Mouse (Mus musculus) midbrain, embryonic 16.5 days (tissue): ENCODE results near the gene Ripor2. TPM values are rescaled to one million over a fixed set of nuclear protein-coding genes. Genes with fewer than 3 reads are reported as not detected.
A peak's percentile ranks its signal among the peaks of the same experiment; 100 is the strongest.

ENCODE experiments used
- ATAC-seq: fragments of 200-750 bp; cut with Nextera tagmentation; 2 replicates; pipeline ENCODE4 v1.8.0; 2017; ENCODE audit warnings: moderate TSS enrichment
- H3K27ac ChIP-seq: fragments of 300-500 bp; sonication (generic); 2 replicates; pipeline ENCODE4 v1.5.1; 2014; ENCODE audit warnings: mild to moderate bottlenecking, low read length, mixed read lengths
- H3K27me3 ChIP-seq: fragments of 300-500 bp; sonication (generic); 2 replicates; pipeline ENCODE4 v1.6.1; 2014; ENCODE audit warnings: low read depth, low read length, mixed read lengths; ENCODE audit not compliant: control insufficient read depth, insufficient read depth
- H3K36me3 ChIP-seq: fragments of 300-500 bp; sonication (generic); 2 replicates; pipeline ENCODE4 v1.6.1; 2014; ENCODE audit warnings: mild to moderate bottlenecking, low read length, moderate library complexity, mixed read lengths; ENCODE audit not compliant: control insufficient read depth, insufficient read depth
- H3K4me1 ChIP-seq: fragments of 300-500 bp; sonication (generic); 2 replicates; pipeline ENCODE4 v1.6.1; 2014; ENCODE audit warnings: mild to moderate bottlenecking, low read length, mixed read lengths; ENCODE audit not compliant: control insufficient read depth, insufficient read depth
- H3K4me2 ChIP-seq: fragments of 300-500 bp; sonication (generic); 2 replicates; pipeline ENCODE4 v1.6.1; 2014; ENCODE audit warnings: mild to moderate bottlenecking, low read length, mixed read lengths
- H3K4me3 ChIP-seq: fragments of 300-500 bp; sonication (generic); 2 replicates; pipeline ENCODE4 v1.5.1; 2014; ENCODE audit warnings: low read depth, mild to moderate bottlenecking, low read length, moderate library complexity, mixed read lengths
- H3K9ac ChIP-seq: fragments of 300-500 bp; sonication (generic); 2 replicates; pipeline ENCODE4 v1.6.1; 2014; ENCODE audit warnings: low read depth, low read length, mixed read lengths
- H3K9me3 ChIP-seq: fragments of 300-500 bp; sonication (generic); replicated peaks from 2 replicates; pipeline ENCODE4 v1.6.1; 2014; ENCODE audit warnings: mild to moderate bottlenecking, low read length, mixed read lengths; ENCODE audit not compliant: control insufficient read depth, poor library complexity, severe bottlenecking
- WGBS: fragments of 180-500 bp; shearing (Covaris S2); extraction: QIAGEN DNeasy Blood & Tissue Kit; methylation state at CpG from one replicate; pipeline ENCODE4 v1.1.7; 2014; 5-methylcytosine and 5-hydroxymethylcytosine counted together
- polyA plus RNA-seq: library from polyadenylated mRNA; unstranded; fragments of >200 nt; fragmentation: Nextera tagmentation; extraction: Ambion mirVana; gene quantifications from 2 replicates; pipeline ENCODE4 v1.2.1, GENCODE M21; 2015

The Ripor2 gene
- polyA plus RNA-seq, 1 experiment from 2014 or later: 33.8 TPM

- H3K36me3 ChIP-seq: no peaks in the 10 kb centered on the region
- H3K27ac ChIP-seq: no peak overlapping the region
- ATAC-seq: no peak
- H3K4me1 ChIP-seq: peaks cover 15% of the 10 kb centered on the region
- no peaks in the 10 kb centered on the region for H3K27me3 ChIP-seq
- no peaks in the 10 kb centered on the region for H3K9me3 ChIP-seq
- H3K4me2 ChIP-seq: no peak overlapping the region
- no peak overlapping the region for H3K4me3 ChIP-seq
- WGBS: 95% methylated on average over 3 of the region's 3 CpGs
- H3K9ac ChIP-seq: no peak overlapping the region
These were observed 6.9 kb upstream of the Ripor2 start for GRCm38 (mm10) chr13:24575126-24575525.

- peak; percentile 97 for ATAC-seq
- Histone ChIP-seq H3K9ac (0 out of 2 replicates have a peak overlapping the region, but pooled peaks have one; percentile 8), H3K4me2 (peak overlapping the region; percentile 14), H3K27ac (peak overlapping the region; percentile 83), H3K9me3 (no peaks in the 10 kb centered on the region), H3K4me1 (peaks cover 15% of the 10 kb centered on the region), H3K36me3 (no peaks in the 10 kb centered on the region), H3K27me3 (no peaks in the 10 kb centered on the region), H3K4me3 (no peak overlapping the region)
- WGBS: 42% methylated on average over 11 of the region's 11 CpGs
These were observed 5.5 kb upstream of the Ripor2 start for GRCm38 (mm10) chr13:24576338-24577119.

- peaks cover 15% of the 10 kb centered on the region for H3K4me1 ChIP-seq
- no peak overlapping the region for H3K27ac ChIP-seq
- H3K9me3 ChIP-seq: no peaks in the 10 kb centered on the region
- H3K9ac ChIP-seq: no peak overlapping the region
- no peak for ATAC-seq
- no peak overlapping the region for H3K4me2 ChIP-seq
- no peaks in the 10 kb centered on the region for H3K27me3 ChIP-seq
- no peaks in the 10 kb centered on the region for H3K36me3 ChIP-seq
- H3K4me3 ChIP-seq: no peak overlapping the region
These were observed 3.7 kb upstream of the Ripor2 start for GRCm38 (mm10) chr13:24578317-24578716.

GRCm38 (mm10) chr13:24580759-24581158 lies 1.2 kb upstream of the Ripor2 start:
- Histone ChIP-seq H3K27me3 (no peaks in the 10 kb centered on the region), H3K27ac (no peak overlapping the region), H3K4me3 (no peak overlapping the region), H3K4me2 (no peak overlapping the region), H3K4me1 (peaks cover 15% of the 10 kb centered on the region), H3K9me3 (no peaks in the 10 kb centered on the region), H3K9ac (no peak overlapping the region), H3K36me3 (no peaks in the 10 kb centered on the region)
- ATAC-seq: no peak
- 91% methylated on average over 8 of the region's 8 CpGs for WGBS

GRCm38 (mm10) chr13:24584403-24584802 lies 2.4 kb downstream of the Ripor2 start:
- H3K4me2 ChIP-seq: no peak overlapping the region
- H3K4me3 ChIP-seq: no peak overlapping the region

GRCm38 (mm10) chr13:24584841-24585240 lies 2.9 kb downstream of the Ripor2 start:
- no peaks in the 10 kb centered on the region for H3K9me3 ChIP-seq
- H3K4me2 ChIP-seq: no peak overlapping the region
- no peak for ATAC-seq
- H3K4me3 ChIP-seq: no peak overlapping the region
- H3K27me3 ChIP-seq: no peaks in the 10 kb centered on the region
- H3K9ac ChIP-seq: no peak overlapping the region
- H3K27ac ChIP-seq: no peak overlapping the region
- no peaks in the 10 kb centered on the region; the same call in 1 of the 2 replicates for H3K4me1 ChIP-seq
- 91% methylated on average over 6 of the region's 6 CpGs for WGBS
- no peaks in the 10 kb centered on the region for H3K36me3 ChIP-seq

More at GRCm38 (mm10) chr13:24584403-24584802, 2.4 kb downstream of the Ripor2 start:
- Histone ChIP-seq H3K36me3 (no peaks in the 10 kb centered on the region), H3K9ac (no peak overlapping the region), H3K27me3 (no peaks in the 10 kb centered on the region), H3K27ac (no peak overlapping the region), H3K9me3 (no peaks in the 10 kb centered on the region), H3K4me1 (no peaks in the 10 kb centered on the region; the same call in 1 of the 2 replicates)
- WGBS: 93% methylated on average over 5 of the region's 5 CpGs
- ATAC-seq: no peak

GRCm38 (mm10) chr13:24585369-24585768 lies 3.4 kb downstream of the Ripor2 start:
- Histone ChIP-seq H3K27ac (no peak overlapping the region), H3K27me3 (no peaks in the 10 kb centered on the region), H3K4me2 (no peak overlapping the region), H3K9me3 (no peaks in the 10 kb centered on the region), H3K36me3 (no peaks in the 10 kb centered on the region), H3K4me1 (no peaks in the 10 kb centered on the region; the same call in 1 of the 2 replicates), H3K4me3 (no peak overlapping the region), H3K9ac (no peak overlapping the region)
- 70% methylated on average over 9 of the region's 9 CpGs for WGBS
- no peak; the same call in 1 of the 2 replicates for ATAC-seq

GRCm38 (mm10) chr13:24587192-24587895 lies 5.4 kb downstream of the Ripor2 start:
- Histone ChIP-seq H3K9me3 (no peaks in the 10 kb centered on the region), H3K27ac (no peak overlapping the region), H3K4me2 (no peak overlapping the region), H3K27me3 (no peaks in the 10 kb centered on the region), H3K4me1 (no peaks in the 10 kb centered on the region), H3K4me3 (no peak overlapping the region), H3K9ac (no peak overlapping the region), H3K36me3 (no peaks in the 10 kb centered on the region)
- WGBS: 92% methylated on average over 12 of the region's 12 CpGs
- no peak for ATAC-seq

- no peak for ATAC-seq
These were observed 6.6 kb downstream of the Ripor2 start for GRCm38 (mm10) chr13:24588603-24589002.

More at GRCm38 (mm10) chr13:24588603-24589002, 6.6 kb downstream of the Ripor2 start:
- no peaks in the 10 kb centered on the region for H3K27me3 ChIP-seq
- no peaks in the 10 kb centered on the region for H3K36me3 ChIP-seq
- H3K4me1 ChIP-seq: no peaks in the 10 kb centered on the region
- no peak overlapping the region for H3K4me3 ChIP-seq
- H3K4me2 ChIP-seq: no peak overlapping the region
- 99% methylated on average over 3 of the region's 3 CpGs for WGBS
- no peak overlapping the region for H3K9ac ChIP-seq
- no peak overlapping the region for H3K27ac ChIP-seq
- no peaks in the 10 kb centered on the region for H3K9me3 ChIP-seq
